Mouse (Mus musculus) 416B (cell line): Measurements from ENCODE around the gene Nlgn3.
"Not testable (repeated sequence)": the region's sequence is repeated elsewhere in the genome, so short reads cannot be mapped to it uniquely, and the experiment has no call there.

Experiments used
- DNase-seq: peaks from one replicate; pipeline ENCODE4 v3.0.0; 2011; ENCODE audit warnings: low read depth

Gene Nlgn3

DNA sequence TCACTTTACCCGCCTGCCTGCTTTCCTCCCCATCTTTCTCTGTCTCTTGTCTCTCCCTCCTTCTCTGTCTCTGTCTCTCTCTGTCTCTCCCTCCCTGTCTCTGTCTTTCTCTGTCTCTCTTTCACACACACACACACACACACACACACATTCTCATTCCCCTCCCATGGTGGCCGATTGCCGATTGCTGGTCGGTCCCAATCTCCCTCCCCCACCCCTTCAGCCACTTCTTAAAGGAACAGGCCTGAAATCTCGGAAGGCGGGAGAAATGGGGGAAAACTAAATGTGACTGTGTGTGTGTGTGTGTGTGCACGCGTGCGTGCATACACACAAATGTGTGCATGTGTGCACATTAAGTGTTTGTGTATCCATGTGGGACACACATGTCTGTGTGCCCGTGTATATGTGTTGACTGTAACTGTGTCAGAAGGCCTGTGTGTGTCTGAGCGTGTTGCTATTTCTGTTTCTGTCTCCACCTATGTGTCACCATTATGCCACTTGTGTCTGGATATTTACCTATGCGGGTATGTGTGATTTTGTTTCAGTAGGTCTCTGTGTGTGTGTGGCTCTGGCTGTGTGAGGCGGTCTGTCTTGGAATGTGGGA is 1.6 kb downstream of the Nlgn3 start:
- no peak for DNase-seq

DNA sequence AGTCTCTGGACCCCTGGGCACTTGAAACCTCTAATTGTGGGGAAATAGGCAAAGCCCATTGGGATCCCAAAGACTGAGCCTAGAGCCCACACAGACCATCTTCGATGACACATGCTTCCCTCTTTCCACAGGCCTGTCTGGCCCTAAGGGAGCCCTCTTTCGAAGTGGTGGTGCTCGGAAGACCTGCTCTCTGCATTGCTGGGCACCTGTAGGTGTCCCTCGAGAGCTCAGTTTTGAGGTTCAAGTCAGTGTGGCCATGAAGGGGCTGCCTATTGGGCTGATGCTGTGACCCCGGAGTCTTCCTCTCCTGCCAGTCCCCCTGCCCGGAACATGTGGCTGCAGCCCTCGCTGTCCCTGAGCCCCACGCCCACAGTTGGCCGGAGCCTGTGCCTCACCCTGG is 2.7 kb downstream of the Nlgn3 start:
- DNase-seq = no peak

DNA sequence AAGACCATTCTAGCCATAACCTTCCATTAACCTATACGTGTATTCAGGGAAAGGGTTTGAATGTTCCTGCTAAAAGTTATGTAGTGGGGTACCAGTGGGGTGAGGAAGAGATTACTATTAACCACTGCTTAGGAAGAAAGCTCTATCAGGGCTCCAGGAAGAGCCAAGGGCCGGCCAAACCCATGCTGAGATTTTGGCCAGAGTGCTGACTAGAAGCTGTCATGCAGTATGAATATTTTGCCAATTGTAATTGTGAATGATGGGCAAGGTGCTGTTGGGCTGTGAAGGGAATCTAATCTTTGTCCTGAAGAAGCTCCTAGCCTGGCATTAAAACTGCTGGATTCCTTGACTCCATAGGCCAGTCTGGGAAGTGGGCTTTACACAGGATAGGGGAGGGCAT is 5.7 kb downstream of the Nlgn3 start:
- no peak for DNase-seq

DNA sequence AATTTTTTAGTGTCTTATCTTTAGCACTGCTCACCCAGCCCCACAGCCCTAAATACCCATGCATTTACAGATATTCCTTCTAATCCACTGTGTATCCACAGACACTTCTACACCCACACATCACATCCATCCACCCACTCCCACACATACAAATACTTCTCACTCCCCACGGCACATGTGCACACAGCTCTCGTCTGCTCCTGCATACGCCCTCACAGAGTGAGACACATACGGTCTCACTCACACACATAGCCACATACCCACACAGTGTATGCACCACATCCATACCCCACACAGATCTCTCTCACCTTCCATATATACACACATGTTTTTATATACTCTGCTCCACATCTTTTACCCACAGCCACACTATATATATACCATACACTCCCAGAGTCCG is 10.3 kb downstream of the Nlgn3 start:
- DNase-seq = no peak

DNA sequence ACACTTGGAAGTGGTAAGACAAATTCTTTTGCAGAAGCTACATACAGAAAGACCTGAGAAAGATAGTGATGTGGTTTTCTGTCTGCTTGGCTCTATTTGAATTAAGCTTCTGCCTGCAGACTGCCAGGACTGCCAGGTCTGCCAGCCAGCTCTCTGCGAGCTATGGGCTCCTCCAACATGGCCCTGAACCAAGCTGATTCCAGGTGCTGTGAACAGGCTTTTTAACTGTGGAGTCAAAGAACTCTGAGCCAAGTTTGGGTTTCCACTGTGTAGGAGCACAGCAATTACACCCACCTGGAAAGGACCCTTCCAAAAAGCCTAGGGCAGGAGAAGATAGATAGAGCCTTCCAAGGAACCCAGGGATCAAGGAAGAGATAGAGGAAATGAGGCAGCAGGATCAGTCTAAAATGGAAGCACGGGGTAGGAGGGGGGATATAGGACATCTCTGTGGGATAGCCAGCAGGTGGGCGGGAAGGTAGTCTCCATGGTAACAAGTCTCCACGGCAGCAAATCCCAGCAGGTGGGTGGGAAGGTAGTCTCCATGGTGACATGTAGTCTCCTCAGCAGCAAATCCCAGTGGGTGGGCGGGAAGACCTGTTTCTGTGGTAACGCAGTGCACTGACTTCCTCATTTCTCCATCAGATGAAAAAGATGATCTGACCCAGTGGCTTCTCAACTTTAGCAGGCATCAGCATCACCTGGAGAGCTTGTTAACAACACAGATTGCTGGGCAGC is 14.8 kb downstream of the Nlgn3 start:
- DNase-seq = no peak

DNA sequence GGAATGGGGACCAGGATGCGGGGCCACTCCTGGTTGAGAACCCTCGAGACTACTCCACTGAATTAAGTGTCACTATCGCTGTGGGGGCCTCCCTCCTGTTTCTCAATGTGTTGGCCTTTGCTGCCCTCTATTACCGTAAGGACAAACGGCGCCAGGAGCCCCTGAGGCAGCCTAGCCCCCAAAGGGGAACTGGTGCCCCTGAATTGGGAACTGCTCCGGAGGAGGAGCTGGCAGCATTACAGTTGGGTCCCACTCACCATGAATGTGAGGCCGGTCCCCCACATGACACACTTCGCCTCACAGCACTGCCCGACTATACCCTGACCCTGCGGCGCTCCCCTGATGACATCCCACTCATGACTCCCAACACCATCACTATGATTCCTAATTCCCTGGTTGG is 20.8 kb downstream of the Nlgn3 start:
- DNase-seq = no peak

DNA sequence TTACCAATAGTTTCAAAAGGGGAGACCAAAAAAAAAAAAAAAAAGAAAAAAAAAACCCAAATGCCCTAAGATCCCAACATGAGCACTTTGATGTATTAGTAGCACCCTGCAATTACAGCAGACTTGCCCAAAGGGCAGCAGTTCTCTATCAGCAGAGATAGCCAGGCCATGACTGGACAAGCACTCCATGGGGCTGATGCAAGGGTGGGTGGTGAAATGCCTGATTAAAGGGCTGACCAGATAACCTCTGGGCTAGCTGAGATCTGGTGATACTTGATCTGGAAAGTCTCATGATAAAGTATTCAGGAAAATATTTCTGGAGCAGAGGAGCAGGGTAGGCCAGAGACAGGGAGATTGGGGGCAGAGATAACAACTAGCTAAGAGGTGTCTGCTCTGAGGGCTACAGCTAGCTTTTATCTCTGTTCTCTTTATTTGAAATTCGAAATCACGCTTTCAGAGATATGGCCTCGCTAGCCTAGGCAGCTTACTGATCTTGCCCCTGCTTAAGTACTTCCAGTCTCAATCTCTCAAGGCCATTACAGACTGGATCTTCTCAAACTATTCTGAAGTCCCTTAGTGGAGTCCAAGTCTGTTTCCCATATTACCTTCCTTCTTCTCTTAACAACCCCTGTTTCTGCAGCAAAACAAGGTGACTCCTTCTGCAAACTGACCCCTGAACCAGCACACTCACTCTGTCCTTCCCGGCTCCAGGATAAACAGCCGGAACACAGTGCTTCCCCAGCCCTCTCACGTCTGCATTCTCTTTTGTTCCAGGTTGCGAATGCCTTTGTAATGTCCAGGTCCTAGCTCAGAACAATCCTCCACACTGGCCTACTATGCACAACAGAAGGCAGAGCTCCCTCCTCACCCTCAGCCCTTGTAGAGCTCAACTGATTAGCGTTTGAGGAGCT is 27.3 kb downstream of the Nlgn3 start:
- no peak for DNase-seq

DNA sequence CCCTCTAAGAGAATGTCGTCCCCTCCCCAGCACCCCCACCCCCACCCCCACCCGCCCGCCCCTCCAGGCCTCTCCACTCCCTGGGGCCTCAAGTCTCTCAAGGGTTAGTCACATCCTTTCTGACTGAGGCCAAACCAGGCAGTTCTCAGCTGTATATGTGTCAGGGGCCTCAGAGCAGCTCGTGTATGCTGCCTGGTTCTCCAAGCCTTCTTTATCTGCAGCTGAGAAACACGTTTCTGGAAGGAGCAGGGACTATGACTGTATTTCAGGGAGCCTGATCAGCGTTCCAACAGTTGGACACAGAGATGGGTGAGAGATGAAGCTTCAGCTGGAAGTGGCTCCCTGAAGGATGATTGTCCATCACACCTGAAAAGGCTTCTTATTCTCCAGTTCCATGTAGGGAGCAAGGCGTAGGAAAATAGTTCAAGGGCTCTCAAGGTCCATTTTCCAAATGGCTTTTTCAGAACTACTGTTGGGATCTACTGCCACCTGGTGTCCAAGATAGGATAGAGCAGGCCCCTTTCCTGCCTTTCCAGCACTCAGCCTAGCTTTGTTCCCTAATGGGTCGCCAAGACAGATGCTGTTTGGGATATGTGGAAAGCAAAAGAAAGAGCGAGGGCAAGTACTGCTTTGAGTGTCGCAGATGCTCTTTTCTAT is 30.5 kb downstream of the Nlgn3 start:
- peak; percentile 61 for DNase-seq

DNA sequence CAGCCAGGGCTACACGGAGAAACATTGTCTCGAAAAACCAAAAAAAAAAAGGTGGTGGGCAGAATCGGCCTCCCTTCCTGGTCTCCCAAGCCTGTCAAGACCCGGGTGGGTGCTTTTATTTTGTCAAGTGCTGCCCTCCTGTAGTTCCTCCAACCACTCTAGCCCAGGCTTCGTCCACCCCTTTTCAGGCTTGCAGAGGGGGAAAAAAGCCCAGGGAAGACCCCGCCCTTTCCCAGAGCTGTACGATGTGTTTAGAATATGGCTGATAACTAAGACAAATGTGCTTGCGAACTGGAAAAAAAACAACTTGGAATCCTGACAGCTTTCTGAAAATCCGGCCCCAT is 33.0 kb downstream of the Nlgn3 start:
- DNase-seq = no peak

DNA sequence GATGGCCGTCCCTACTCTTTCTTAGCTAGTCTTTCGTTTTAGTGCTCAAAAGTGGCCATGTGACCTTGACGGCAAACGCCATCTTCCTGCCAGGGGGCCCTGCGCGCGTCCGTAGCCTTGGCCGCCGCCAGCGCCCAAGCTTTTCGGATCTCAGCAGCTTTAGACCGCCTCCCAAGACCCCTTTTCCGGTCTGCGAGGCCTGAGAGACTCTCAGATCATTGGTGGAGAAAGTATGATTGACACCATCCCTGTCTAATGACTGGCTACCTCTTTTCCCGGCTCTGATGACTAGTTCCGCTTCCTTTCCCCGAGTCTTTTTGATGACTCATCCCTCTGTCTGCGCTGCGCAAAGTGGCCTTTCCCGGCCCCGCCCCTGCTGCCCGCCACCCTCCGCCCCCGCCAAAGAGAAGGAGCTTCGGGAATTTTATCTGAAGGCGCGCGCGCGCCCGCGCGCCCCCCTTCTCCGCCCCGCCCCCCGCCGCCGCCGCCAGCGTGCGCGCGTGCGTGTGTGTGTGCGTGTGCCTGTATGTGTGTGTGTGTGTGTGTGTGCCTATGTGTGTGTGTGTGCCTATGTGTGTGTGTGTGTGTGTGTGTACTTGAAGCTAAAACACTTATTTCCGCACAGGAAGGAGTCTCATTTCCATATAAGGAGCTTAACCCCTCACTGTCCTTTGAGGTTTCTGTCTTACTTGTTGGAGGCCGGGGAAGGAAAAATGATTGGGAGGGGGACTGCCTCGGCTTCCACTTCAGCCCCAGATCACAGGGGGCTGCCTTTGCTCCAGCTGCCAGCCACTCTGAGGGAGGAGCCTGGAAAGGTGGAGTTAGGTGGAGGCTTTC is 33.6 kb downstream of the Nlgn3 start:
- peak; percentile 99 for DNase-seq

DNA sequence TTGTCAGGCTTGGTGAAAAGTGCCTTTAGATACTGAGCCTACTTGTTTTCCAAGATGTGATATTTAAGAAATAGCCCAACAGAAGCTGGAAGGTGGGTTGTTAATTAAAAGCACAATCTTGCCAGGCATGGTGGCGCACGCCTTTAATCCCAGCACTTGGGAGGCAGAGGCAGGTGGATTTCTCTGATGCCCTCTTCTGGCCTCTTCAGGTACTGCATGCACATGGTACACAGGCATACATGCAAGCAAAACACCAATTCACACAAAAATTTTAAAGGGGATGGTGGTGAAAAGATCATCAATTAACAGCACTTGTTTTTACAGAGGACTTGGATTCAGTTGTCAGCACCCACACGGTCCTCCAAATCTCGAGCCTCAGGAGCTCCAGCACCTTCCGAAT is 35.6 kb downstream of the Nlgn3 start:
- DNase-seq = peak; percentile 45

DNA sequence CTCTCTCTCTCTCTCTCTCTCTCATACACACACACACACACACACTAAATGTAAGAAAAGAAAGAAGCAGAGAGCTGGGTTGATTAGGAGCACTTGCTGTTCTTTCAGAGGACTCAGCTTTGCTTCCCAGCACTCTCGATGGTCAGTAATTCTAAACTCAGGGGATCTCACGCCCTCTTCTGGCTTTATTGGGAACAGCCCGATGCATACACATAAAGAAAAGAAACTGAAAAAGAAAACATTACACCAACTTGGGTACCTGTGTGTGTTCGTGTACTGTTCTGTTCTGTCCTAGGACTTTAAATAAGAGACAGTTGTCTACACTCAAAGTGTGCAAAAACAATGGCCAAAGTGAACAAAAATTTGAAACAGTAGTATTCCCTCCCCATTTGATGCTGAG is 39.7 kb downstream of the Nlgn3 start:
- peak; percentile 22 for DNase-seq

DNA sequence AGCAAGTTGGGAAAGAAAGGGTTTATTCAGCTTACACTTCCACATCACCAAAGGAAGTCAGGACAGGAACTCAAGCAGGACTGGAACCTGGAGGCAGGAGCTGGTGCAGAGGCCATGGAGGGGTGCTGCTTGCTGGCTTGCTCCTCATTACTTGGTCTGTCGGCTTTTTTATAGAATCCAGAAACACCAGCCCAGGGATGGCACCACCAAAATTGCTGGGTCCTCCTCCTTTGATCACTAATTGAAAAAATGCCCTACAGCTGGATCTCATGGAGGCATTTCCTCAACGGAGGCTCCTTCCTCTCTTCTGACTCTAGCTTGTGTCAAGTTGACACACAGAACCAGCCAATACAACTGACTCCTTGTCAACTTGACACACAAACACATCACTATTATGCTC is 43.9 kb downstream of the Nlgn3 start:
- not testable (repeated sequence) for DNase-seq

DNA sequence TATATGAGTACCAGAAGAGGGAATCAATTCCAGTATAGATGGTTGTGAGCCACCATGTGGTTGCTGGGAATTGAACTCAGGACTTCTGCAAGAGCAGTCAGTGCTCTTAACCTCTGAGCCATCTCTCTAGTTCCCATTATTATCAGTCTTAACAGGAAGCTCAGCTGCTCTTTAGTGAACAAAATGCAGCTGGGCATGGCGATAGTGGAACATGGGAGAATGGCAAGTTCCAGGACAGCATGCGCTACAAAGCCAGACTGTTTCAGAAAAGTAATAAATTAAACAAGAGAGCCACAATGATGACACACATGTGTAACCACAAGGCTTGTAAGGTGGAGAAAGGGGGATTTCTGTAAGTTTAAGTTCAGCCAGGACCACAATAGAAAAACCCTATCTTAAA is 46.5 kb downstream of the Nlgn3 start:
- no peak for DNase-seq

DNA sequence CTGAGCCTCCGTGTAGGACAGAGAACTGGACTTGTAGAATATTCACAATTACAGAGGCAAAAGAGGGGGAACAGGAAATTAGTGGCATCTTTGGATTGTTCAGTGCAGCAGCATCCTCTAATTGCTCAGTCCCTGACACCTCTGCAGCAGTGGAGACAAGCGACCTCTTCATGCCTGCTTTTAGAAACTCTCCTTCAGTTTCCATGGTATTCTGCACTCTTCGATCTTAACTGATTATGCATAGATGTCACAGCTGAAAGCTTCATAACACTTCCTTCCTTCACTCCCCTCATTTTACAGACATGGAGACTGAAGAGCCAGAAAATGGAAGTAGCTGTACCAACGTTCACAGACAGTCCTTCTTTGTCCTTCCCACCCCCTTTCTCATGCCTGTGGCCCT is 47.5 kb downstream of the Nlgn3 start:
- DNase-seq = no peak

DNA sequence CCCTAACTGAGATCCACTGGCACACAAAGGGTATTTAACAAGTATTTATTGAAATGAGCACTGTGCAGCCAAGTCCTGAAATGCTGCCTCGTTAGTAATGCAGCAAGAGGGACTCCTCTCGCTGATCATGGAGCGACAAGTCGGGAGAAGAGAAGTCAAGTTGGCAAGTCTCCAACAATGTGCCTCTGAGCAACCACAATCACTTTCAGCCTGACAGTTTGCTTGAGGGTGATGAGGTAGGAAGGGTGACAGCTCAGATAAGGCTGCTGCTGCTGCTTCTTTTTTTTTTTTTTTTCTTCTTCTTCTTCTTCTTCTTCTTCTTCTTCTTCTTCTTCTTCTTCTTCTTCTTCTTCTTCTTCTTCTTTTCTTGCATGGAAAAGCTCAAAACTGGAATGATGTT is 52.2 kb downstream of the Nlgn3 start:
- peak; percentile 93 for DNase-seq

DNA sequence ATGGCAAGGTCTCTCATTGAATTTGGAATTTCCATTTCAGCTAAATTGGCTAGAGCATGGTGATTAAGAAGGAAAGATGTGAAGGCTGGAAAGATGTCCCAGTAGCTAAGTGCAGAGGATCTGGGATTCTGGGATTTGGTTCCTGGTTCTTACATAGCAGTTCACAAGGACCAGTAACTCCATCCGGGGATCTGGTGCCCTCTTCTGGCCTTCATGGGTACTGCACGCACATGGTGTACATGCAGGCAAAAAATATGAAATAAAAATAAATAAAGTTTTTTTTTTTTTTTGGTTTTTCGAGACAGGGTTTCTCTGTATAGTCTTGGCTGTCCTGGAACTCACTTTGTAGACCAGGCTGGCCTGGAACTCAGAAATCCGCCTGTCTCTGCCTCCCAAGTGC is 59.9 kb downstream of the Nlgn3 start:
- peak; percentile 33 for DNase-seq

DNA sequence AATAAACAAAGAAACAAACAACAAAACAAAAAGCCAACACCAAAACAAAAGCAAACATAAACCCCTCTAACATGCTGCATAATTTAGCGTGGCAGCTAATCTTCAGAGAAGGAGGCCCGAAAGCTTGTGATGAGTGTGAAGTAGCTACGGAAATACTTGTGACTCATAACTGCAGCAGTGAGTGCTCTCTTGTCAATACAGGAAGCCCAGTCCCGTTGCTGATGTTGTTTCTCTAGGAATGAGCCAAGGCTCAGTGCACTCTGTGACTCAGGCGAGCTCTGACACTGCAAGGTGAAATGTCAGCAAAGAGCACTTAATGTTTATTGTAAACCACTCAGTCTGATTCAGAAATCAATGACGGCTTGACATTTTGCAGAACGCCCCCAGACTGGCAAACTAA is 70.0 kb downstream of the Nlgn3 start:
- peak; percentile 81 for DNase-seq

DNA sequence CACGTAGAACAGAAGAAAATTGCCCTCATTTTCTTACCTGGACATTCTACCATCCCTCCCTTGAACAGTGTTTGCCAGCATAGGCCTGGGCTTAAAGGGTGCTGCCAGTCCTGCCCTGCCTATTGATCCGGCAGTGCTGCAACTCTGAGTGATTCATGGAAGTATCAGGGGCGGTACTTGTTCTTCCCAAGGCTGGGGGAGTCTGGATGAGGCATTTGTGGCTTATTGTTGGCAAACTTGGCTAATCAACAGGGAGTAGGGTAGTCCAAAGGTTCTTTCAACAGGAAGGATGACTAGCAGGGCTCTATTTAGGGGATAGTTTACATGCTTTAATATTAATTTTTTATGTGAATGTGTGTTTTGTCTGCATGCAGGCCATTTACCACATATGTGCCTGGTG is 71.6 kb downstream of the Nlgn3 start:
- no peak for DNase-seq

DNA sequence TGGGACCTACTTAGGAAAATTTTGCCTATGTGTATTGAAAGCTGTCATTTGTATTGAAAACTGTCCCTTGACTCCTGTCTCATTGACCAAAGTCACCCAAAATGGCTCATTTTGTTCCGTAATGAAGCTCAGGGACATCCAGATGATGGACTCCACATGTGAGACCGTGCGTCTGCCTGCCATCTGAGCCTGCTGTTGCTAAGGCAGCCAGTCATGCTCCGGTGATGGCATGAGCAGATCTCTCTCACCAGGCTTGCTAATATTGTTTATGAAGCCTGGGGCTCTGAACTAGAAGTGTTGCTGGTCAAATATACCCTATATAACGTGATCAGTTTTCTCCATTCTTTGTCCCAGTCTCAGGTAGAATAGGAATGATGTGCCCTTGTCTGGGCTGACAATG is 74.0 kb downstream of the Nlgn3 start:
- DNase-seq = no peak
